Mouse (Mus musculus) neural tube, embryonic 14.5 days (tissue): ENCODE results near the gene Tmprss12. TPM values are rescaled to one million over a fixed set of nuclear protein-coding genes. Genes with fewer than 3 reads are reported as not detected.
A peak's percentile ranks its signal among the peaks of the same experiment; 100 is the strongest.
"Not testable (repeated sequence)": the region's sequence is repeated elsewhere in the genome, so short reads cannot be mapped to it uniquely, and the experiment has no call there.

Experiments used
- ATAC-seq: fragments of 200-750 bp; cut with Nextera tagmentation; 2 replicates; pipeline ENCODE4 v1.8.0; 2017; ENCODE audit warnings: low read depth, mild to moderate bottlenecking, moderate TSS enrichment, moderate library complexity
- H3K27ac ChIP-seq: fragments of 300-500 bp; sonication (generic); 2 replicates; pipeline ENCODE4 v1.5.1; 2014; ENCODE audit warnings: low read depth, mild to moderate bottlenecking, control low read depth, low read length, moderate library complexity, mixed read lengths
- H3K27me3 ChIP-seq: fragments of 300-500 bp; sonication (generic); 2 replicates; pipeline ENCODE4 v1.6.1; 2014; ENCODE audit warnings: low read length; ENCODE audit not compliant: control insufficient read depth, insufficient read depth
- H3K36me3 ChIP-seq: fragments of 300-500 bp; sonication (generic); 2 replicates; pipeline ENCODE4 v1.6.1; 2014; ENCODE audit warnings: low read length, mixed read lengths; ENCODE audit not compliant: control insufficient read depth, insufficient read depth
- H3K4me1 ChIP-seq: fragments of 300-500 bp; sonication (generic); 2 replicates; pipeline ENCODE4 v1.6.1; 2014; ENCODE audit warnings: low read length; ENCODE audit not compliant: control insufficient read depth, insufficient read depth
- H3K4me2 ChIP-seq: fragments of 300-500 bp; sonication (generic); 2 replicates; pipeline ENCODE4 v1.6.1; 2014; ENCODE audit warnings: mild to moderate bottlenecking, low read depth, low read length, control low read depth
- H3K4me3 ChIP-seq: fragments of 300-500 bp; sonication (generic); 2 replicates; pipeline ENCODE4 v1.5.1; 2014; ENCODE audit warnings: low read depth, low read length, control low read depth, mixed read lengths
- H3K9ac ChIP-seq: fragments of 300-500 bp; sonication (generic); replicated peaks from 2 replicates; pipeline ENCODE4 v1.6.1; 2014; ENCODE audit warnings: low read depth, mild to moderate bottlenecking, control low read depth, low read length, mixed read lengths
- H3K9me3 ChIP-seq: fragments of 300-500 bp; sonication (generic); 2 replicates; pipeline ENCODE4 v1.6.1; 2016; ENCODE audit warnings: low read length; ENCODE audit not compliant: control insufficient read depth
- WGBS: fragments of 180-500 bp; shearing (Covaris S2); extraction: QIAGEN DNeasy Blood & Tissue Kit; methylation state at CpG from one replicate; pipeline ENCODE4 v1.1.7; 2014; 5-methylcytosine and 5-hydroxymethylcytosine counted together
- polyA plus RNA-seq: library from polyadenylated mRNA; unstranded; fragments of >200 nt; fragmentation: Nextera tagmentation; extraction: Ambion mirVana; gene quantifications from 2 replicates; pipeline ENCODE4 v1.2.1, GENCODE M21; 2014

Gene Tmprss12
- polyA plus RNA-seq, 1 experiment from 2014 or later, result not detected

DNA sequence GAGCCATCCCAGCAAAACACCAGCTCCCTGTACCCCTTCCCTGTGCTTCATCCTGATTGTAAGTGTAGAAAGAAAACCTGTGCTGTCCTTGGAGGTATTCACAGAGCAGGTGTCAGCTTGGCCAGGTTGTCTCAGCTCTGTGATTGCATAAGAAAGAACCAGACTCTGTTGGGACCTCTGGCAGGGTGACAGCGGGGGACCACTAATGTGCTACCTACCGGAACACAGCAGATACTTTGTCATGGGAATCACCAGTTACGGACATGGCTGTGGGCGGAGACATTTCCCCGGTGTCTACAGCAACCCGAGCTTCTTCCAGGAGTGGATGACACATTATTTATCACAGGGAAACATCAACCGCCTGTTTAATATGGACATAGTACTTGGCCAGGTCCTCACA, 11.7 kb downstream of the Tmprss12 start:
- H3K4me1 ChIP-seq, result no peaks in the 10 kb centered on the region
- no peak overlapping the region for H3K4me2 ChIP-seq
- 62% methylated on average over 7 of the region's 7 CpGs for WGBS
- H3K9me3 ChIP-seq, result no peaks in the 10 kb centered on the region
- ATAC-seq, result no peak
- H3K27me3 ChIP-seq, result no peaks in the 10 kb centered on the region
- H3K27ac ChIP-seq, result no peak overlapping the region
- H3K36me3 ChIP-seq, result no peaks in the 10 kb centered on the region
- H3K9ac ChIP-seq, result no peak overlapping the region
- no peak overlapping the region for H3K4me3 ChIP-seq

DNA sequence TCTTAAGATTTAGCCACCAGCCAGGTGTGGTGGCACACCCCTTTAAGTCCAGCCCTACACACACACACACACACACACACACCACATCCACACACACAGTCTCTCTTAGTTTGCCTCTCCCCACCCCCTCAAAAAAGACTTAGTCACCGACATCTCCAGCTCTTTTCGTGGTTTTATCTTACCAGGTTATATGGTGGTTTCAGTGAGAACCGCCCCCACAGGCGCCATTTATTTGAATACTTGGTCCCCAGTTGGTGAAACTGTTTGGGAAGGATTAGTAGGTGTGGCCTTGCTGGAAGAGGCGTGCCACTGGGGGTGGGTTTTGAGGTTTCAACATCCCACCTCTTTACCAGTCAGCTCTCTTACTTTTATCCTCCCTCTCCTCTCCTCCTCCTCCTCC, 17.2 kb downstream of the Tmprss12 start:
- no peaks in the 10 kb centered on the region for H3K4me1 ChIP-seq
- WGBS, result 90% methylated on average over 5 of the region's 5 CpGs

DNA sequence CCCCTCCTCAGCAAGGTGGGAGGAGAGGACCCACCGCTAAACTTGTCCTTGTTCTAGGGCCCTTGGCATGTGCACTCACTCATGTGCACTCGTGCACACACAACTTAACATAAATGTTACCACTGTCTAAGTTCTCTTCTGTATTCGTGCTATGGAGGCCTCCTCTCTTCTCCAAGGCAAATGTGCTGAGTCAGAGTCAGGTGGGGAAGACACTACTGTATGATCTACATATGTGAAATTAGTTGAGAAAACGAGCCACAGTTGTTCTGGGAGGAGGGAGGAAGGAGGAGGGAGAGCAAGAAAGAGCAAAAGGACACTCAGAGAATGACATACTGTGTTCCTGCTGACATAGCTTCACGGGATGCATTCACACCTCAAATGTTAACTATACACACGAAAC, 19.9 kb downstream of the Tmprss12 start:
- Histone ChIP-seq H3K4me3 (no peak overlapping the region), H3K9ac (no peak overlapping the region), H3K36me3 (no peaks in the 10 kb centered on the region), H3K9me3 (no peaks in the 10 kb centered on the region), H3K4me1 (peaks cover 4% of the 10 kb centered on the region; the same call in 1 of the 2 replicates), H3K27ac (no peak overlapping the region), H3K4me2 (no peak overlapping the region), H3K27me3 (no peaks in the 10 kb centered on the region)
- no peak for ATAC-seq
- WGBS, result 86% methylated on average over 6 of the region's 6 CpGs

More for the DNA sequence above, 17.2 kb downstream of the Tmprss12 start:
- Histone ChIP-seq H3K27me3 (no peaks in the 10 kb centered on the region), H3K9me3 (no peaks in the 10 kb centered on the region), H3K9ac (no peak overlapping the region), H3K4me2 (no peak overlapping the region), H3K36me3 (no peaks in the 10 kb centered on the region), H3K27ac (no peak overlapping the region), H3K4me3 (no peak overlapping the region)
- ATAC-seq, result no peak

DNA sequence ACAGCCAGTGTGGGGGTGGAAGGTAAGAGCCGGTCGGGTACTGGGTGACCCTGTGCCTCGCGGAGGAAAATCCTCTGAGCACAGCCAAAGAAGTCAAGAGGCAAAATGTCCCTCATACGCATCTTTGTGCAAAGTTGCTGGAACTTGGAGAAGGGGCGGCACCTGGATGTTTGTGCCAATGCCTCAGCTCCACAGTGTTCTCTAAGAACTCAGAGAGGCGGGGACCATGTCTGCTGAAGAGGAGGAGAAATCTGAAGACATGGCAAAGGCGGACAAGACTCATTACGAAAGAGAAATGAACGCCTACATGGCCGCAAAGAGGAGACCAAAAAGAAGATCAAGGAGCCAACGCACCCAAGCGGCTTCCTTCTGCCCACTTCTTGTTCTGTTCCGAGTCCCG, 20.9 kb downstream of the Tmprss12 start:
- no peak overlapping the region for H3K27ac ChIP-seq

DNA sequence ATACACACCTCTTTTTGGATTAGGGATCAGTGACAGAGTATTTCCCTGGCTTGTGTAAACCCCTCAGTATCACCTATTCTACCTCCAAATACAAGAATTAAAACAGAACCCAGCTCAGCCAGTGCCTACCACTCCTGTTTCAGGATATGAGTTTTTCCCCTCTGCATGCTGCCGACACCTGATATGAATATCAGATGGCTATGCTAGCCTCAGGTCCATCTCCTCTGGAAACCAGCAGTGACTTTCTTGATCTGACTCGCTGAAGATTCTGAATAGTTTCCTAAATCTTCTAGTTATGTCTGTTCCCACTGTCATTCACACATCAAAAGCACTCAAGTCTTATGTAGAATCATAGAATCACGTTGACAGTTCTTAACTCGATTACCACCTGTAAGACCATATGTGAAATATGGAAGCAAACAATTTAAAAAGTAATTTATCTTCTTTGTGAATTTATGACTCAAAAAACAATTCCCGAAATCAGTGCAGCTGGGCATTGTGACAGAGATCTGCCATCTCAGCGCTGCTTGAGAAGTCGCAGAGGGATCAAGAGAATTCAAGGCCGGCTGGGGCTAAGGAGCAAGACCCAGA, 22.9 kb downstream of the Tmprss12 start:
- Histone ChIP-seq H3K4me1 (peaks cover 4% of the 10 kb centered on the region; the same call in 1 of the 2 replicates), H3K4me2 (peak overlapping the region; percentile 52), H3K9me3 (no peaks in the 10 kb centered on the region), H3K9ac (no peak overlapping the region), H3K27ac (no peak overlapping the region), H3K27me3 (no peaks in the 10 kb centered on the region), H3K36me3 (no peaks in the 10 kb centered on the region), H3K4me3 (peak overlapping the region; percentile 43)
- ATAC-seq, result no peak
- WGBS, result 61% methylated on average over 8 of the region's 8 CpGs

More for the DNA sequence above, 20.9 kb downstream of the Tmprss12 start:
- no peak for ATAC-seq
- H3K9ac ChIP-seq, result no peak overlapping the region
- no peaks in the 10 kb centered on the region for H3K36me3 ChIP-seq
- H3K4me2 ChIP-seq, result no peak overlapping the region
- 85% methylated on average over 15 of the region's 15 CpGs for WGBS
- H3K4me3 ChIP-seq, result no peak overlapping the region
- peaks cover 4% of the 10 kb centered on the region; the same call in 1 of the 2 replicates for H3K4me1 ChIP-seq
- H3K27me3 ChIP-seq, result no peaks in the 10 kb centered on the region
- no peaks in the 10 kb centered on the region for H3K9me3 ChIP-seq

DNA sequence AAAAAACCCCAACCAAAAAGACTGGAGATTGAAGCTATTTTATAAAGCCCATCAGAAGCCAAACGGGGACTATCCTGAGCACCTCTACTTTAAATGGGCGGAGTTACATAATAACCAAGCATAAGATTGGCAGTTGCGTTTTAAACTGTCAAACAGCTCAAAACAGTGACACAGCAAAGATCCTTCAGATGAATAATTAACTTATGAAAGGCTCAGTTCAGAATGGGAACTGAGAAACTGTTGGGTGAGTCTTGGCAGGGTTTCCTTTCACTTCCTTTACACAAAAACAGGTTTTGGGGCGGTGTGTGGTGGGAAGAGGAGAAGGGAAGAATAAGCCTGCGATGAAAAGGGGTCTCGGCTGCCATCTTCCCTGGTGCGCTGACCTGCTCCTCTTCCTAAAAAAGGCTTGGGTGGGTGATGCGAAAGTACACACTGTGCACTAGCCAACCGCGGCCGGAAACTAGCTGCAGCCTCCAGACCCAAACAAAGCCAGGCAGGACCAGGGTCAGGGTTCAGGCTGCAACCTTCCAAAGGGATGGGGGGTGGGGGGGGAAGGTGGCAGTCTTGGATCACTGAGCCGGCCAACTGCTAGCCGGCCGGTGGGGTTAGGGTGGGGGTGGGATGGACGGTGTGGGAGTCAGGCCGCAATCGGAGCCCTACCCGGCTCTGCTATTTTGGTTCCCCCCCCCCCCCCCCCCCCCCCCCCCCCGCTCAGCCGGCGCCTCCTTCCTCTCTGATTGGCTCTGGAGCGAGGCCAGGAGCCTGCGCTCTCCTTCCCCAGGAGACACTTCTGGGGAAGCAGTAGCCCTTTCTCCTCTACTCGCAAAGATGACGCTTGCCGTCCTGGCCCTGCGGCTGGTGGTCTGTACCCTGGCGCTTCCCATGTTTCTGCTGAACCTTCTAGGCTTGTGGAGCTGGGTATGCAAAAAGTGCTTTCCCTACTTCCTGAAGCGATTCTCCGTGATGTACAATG, 23.7 kb downstream of the Tmprss12 start, which contains the start of gene Mettl7a1:
Gene Mettl7a1, plus strand, starts transcription at position 122 of the 973 bp plus-strand sequence.
- Histone ChIP-seq H3K4me2 (peak within 1 kb of the TSS; percentile 52), H3K27me3 (no peaks in the 10 kb centered on the region), H3K4me3 (peak within 1 kb of the TSS; percentile 43), H3K9ac (peak within 1 kb of the TSS; percentile 67), H3K9me3 (no peaks in the 10 kb centered on the region), H3K4me1 (peaks cover 4% of the 10 kb centered on the region; the same call in 1 of the 2 replicates), H3K27ac (peak within 1 kb of the TSS; percentile 78), H3K36me3 (no peaks in the 10 kb centered on the region)
- peak; percentile 92 for ATAC-seq
- WGBS, result 5% methylated on average over 18 of the region's 30 CpGs

DNA sequence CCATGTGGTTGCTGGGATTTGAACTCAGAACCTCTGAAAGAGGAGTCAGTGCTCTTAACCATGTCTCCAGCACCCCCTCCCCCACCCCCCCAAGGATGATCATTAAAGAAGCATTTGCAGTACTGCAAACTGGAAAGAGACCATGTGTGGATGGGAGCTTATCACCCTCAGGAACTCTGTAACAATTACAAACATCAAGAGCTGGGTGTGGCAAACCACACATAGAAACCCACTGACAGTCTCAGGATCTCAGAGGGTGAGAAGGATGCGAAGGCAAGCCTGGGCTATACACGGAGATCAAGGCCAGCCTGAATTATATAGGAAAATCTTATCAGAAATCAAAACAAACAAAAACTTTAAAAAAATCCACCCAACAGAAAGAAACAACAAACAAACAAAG, 25.6 kb downstream of the Tmprss12 start:
- no peak overlapping the region for H3K27ac ChIP-seq
- WGBS, result 83% methylated on average over 2 of the region's 2 CpGs

DNA sequence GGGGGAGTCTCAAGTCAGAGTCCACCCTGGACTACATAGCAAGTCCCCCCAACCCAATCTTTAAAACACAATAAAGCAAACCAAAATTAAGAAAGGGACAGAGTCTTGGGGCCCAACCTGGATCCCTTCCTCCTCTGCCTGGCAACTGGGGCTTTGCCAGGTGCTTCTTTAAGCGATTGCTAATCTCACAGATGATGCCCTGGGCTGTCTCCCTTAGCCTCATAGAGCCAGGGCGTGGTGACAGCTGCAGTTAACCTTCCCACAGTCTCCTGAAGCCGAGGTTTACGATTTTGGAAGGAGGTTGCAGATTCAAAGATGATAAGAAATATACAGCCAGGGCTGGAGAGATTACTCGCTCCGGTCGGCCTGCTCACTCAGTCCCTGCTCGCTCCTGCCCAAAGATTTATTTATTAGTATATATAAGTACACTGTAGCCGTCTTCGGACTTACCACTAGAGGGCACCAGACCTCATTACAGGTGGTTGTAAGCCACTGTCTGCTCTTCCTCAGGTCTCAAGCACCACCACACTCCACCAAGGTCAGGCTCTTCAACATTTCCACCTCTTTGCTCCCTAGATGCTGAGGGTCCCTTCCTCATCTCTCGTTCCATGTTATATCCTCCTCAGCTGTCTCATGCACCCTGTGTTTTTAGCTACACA, 26.9 kb downstream of the Tmprss12 start:
- not testable (repeated sequence) for H3K9ac ChIP-seq, H3K4me3 ChIP-seq, H3K9me3 ChIP-seq, H3K4me2 ChIP-seq, H3K36me3 ChIP-seq, H3K27ac ChIP-seq, H3K27me3 ChIP-seq, H3K4me1 ChIP-seq
- WGBS, result 32% methylated on average over 8 of the region's 11 CpGs
- ATAC-seq, result 0 out of 2 replicates have a peak, but pooled peaks have one; percentile 47

More for the DNA sequence above, 25.6 kb downstream of the Tmprss12 start:
- H3K4me3 ChIP-seq, result no peak overlapping the region
- no peak overlapping the region for H3K4me2 ChIP-seq
- H3K9ac ChIP-seq, result no peak overlapping the region
- ATAC-seq, result no peak
- no peaks in the 10 kb centered on the region for H3K27me3 ChIP-seq
- peaks cover 4% of the 10 kb centered on the region; the same call in 1 of the 2 replicates for H3K4me1 ChIP-seq
- H3K9me3 ChIP-seq, result no peaks in the 10 kb centered on the region
- H3K36me3 ChIP-seq, result no peaks in the 10 kb centered on the region
